Mouse (Mus musculus) heart, postnatal 0 days (tissue): Measurements from ENCODE around the gene Hk2. TPM values are rescaled to one million over a fixed set of nuclear protein-coding genes. Genes with fewer than 3 reads are reported as not detected.

Experiments
- ATAC-seq: fragments of 200-750 bp; cut with Nextera tagmentation; 2 replicates; pipeline ENCODE4 v1.8.0; 2017; ENCODE audit warnings: low read depth, moderate number of reproducible peaks, moderate library complexity; ENCODE audit not compliant: insufficient read depth
- DNase-seq: peaks from one replicate; pipeline ENCODE4 v3.0.0-alpha.2; 2016; ENCODE audit warnings: low spot score
- H3K27ac ChIP-seq: fragments of 300-500 bp; sonication (generic); 2 replicates; pipeline ENCODE4 v1.5.1; 2014; ENCODE audit warnings: low read depth, mild to moderate bottlenecking
- H3K27me3 ChIP-seq: fragments of 300-500 bp; sonication (generic); 2 replicates; pipeline ENCODE4 v1.6.1; 2014; ENCODE audit warnings: low read length, mixed read lengths; ENCODE audit not compliant: control insufficient read depth, insufficient read depth
- H3K36me3 ChIP-seq: fragments of 300-500 bp; sonication (generic); replicated peaks from 2 replicates; pipeline ENCODE4 v1.6.1; 2014; ENCODE audit warnings: low read length, mixed read lengths; ENCODE audit not compliant: control insufficient read depth, insufficient read depth
- H3K4me1 ChIP-seq: fragments of 300-500 bp; sonication (generic); 2 replicates; pipeline ENCODE4 v1.6.1; 2014; ENCODE audit warnings: antibody characterized with exemption; ENCODE audit not compliant: control insufficient read depth, insufficient read depth
- H3K4me2 ChIP-seq: fragments of 300-500 bp; sonication (generic); 2 replicates; pipeline ENCODE4 v1.6.1; 2014; ENCODE audit warnings: low read depth, mild to moderate bottlenecking, low read length, moderate library complexity
- H3K4me3 ChIP-seq: fragments of 300-500 bp; sonication (generic); 2 replicates; pipeline ENCODE4 v1.5.1; 2014; ENCODE audit warnings: low read depth, low read length
- H3K9ac ChIP-seq: fragments of 300-500 bp; sonication (generic); replicated peaks from 2 replicates; pipeline ENCODE4 v1.6.1; 2014; ENCODE audit warnings: low read depth, low read length, mixed read lengths
- H3K9me3 ChIP-seq: fragments of 300-500 bp; sonication (generic); replicated peaks from 2 replicates; pipeline ENCODE4 v1.6.1; 2016; ENCODE audit warnings: low read length; ENCODE audit not compliant: control insufficient read depth
- CTCF ChIP-seq: IDR thresholded peaks from 2 replicates; pipeline ENCODE4 v1.5.1; 2016; ENCODE audit warnings: antibody characterized with exemption, control low read depth, low read depth
- EP300 ChIP-seq: IDR thresholded peaks from 2 replicates; pipeline ENCODE4 v1.6.1; 2016; ENCODE audit warnings: antibody characterized with exemption, low read depth
- WGBS: fragments of 180-500 bp; shearing (Covaris S2); extraction: QIAGEN DNeasy Blood & Tissue Kit; methylation state at CpG from one replicate; pipeline ENCODE4 v1.1.7; 2014; 5-methylcytosine and 5-hydroxymethylcytosine counted together
- polyA plus RNA-seq: library from polyadenylated mRNA; unstranded; fragments of >200 nt; fragmentation: Nextera tagmentation; extraction: Ambion mirVana; gene quantifications from 2 replicates; pipeline ENCODE4 v1.2.1, GENCODE M21; 2015
- total RNA-seq: library from RNA; depleted of rRNA; stranded (reverse); fragments of >200 nt; gene quantifications from 2 replicates; pipeline ENCODE4 v1.2.3, GENCODE M21; 2014; ENCODE audit warnings: low replicate concordance

The Hk2 gene
- total and polyA plus RNA-seq, 2 experiments from 2014 or later = 29.7 to 50.9 TPM

DNA sequence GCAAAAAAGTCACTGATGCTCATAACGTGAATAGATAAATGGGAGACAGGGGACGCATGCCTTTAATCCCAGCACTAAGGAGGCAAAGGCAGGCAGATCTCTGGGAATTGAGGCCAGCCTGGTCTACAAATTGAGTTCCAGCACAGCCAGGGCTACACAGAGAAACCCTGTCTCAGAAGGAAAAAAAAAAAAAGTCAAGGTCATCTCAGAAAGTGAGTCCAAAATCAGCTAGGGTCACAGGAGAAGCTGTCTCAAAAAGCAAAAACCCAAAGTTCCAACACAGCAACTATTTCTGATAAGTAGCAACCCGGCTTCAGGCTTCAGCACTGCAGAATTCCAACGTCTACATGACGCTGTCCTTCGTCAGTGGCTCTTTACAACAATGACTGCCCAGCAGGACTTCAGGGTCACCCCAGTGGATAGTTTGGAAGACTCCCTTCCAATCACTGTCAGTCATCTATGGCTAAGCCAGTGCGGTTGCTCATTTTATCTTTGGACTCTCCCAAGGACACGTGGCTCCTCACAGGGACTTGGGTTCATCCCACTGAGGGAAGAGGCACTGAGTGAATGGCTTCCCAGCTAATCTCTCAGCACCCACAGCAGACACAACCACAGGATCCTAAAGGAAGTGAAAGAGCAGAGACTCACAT lies 33.3 kb downstream of the Hk2 start:
- ATAC-seq (no peak), DNase-seq (no peak)
- no peak overlapping the region for H3K9ac ChIP-seq
- peaks cover 59% of the 10 kb centered on the region for H3K36me3 ChIP-seq
- H3K4me2 ChIP-seq = no peak overlapping the region
- H3K9me3 ChIP-seq = no peaks in the 10 kb centered on the region
- WGBS = 38% methylated on average over 8 of the region's 8 CpGs
- H3K27me3 ChIP-seq = no peaks in the 10 kb centered on the region
- H3K4me1 ChIP-seq = 0 out of 2 replicates have a peak, but pooled peaks cover 3% of the 10 kb centered on the region
- TF ChIP-seq EP300 (no peak), CTCF (no peak)
- no peak overlapping the region for H3K4me3 ChIP-seq
- peak overlapping the region; percentile 40 for H3K27ac ChIP-seq

DNA sequence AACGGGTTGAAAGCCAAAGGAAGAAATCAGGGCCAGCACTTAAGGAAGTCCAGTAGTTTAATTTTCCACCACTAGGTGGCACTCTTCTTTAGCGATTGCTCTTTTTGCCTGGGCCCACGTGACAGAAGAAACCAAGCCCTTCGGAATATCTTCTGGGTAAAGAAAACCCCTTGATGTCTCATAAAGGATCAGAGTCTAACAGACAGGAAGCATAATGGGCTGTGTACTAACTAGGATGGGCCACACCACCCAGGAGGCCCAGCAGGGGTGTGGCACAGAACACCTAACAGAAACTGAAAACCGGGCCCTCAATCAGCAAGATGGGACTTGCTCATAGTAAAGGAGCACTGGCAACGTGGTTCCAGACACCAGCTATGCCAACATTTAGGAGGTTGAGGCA lies 34.0 kb downstream of the Hk2 start:
- H3K9me3 ChIP-seq = no peaks in the 10 kb centered on the region
- 0 out of 2 replicates have a peak, but pooled peaks cover 3% of the 10 kb centered on the region for H3K4me1 ChIP-seq
- WGBS = 19% methylated on average over 6 of the region's 6 CpGs
- peak overlapping the region; percentile 40 for H3K27ac ChIP-seq
- ATAC-seq = peak; percentile 47; the same call in 1 of the 2 replicates
- no peak overlapping the region for H3K9ac ChIP-seq
- H3K27me3 ChIP-seq = no peaks in the 10 kb centered on the region
- H3K36me3 ChIP-seq = peaks cover 66% of the 10 kb centered on the region
- no peak for TF ChIP-seq EP300
- peak; percentile 79 for TF ChIP-seq CTCF
- H3K4me2 ChIP-seq = peak overlapping the region; percentile 37
- H3K4me3 ChIP-seq = no peak overlapping the region
- peak; percentile 88 for DNase-seq

DNA sequence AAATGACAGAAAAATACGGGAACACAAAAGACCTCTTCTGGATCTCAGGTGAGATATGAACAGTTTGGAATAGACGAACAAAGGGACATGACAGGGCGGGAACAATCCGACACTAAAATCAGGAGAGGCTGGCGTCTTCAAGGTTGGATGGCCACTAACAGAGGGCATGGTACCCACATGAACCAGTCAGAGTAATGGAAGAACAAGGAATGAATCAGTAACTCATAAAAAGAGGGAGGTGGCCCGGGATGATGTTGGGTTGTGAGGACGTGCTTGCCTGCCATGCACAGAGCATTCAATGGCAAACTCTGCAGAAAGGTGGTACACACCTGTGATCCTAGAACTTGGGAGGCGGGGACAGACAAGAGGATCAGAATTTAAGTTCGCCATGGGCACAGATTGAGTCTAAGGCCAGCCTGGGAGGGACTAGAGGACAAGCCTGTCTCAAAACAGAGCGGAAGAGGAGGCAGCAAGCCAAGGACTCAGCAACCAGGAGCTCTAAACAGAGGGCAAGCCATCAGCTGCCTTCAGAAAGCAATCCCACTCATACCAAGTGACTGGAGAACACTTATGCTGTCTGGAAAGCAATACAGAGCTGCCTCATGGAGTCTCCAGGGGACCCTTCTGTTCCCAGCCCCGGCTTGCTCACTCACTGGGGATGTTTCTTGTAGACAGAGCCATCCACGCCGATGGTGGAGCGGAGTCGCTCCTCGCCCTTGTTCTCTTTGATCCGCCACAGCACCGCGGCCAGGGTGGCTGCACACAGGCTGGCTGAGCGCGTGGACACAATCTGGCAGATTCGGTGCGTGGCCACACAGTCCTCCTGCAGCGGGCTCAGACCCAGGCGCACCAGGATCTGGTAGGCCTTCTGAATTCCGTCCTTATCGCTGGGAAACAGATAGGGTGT lies 36.4 kb downstream of the Hk2 start:
- WGBS = 81% methylated on average over 27 of the region's 27 CpGs
- H3K27me3 ChIP-seq = no peaks in the 10 kb centered on the region
- ATAC-seq = no peak

DNA sequence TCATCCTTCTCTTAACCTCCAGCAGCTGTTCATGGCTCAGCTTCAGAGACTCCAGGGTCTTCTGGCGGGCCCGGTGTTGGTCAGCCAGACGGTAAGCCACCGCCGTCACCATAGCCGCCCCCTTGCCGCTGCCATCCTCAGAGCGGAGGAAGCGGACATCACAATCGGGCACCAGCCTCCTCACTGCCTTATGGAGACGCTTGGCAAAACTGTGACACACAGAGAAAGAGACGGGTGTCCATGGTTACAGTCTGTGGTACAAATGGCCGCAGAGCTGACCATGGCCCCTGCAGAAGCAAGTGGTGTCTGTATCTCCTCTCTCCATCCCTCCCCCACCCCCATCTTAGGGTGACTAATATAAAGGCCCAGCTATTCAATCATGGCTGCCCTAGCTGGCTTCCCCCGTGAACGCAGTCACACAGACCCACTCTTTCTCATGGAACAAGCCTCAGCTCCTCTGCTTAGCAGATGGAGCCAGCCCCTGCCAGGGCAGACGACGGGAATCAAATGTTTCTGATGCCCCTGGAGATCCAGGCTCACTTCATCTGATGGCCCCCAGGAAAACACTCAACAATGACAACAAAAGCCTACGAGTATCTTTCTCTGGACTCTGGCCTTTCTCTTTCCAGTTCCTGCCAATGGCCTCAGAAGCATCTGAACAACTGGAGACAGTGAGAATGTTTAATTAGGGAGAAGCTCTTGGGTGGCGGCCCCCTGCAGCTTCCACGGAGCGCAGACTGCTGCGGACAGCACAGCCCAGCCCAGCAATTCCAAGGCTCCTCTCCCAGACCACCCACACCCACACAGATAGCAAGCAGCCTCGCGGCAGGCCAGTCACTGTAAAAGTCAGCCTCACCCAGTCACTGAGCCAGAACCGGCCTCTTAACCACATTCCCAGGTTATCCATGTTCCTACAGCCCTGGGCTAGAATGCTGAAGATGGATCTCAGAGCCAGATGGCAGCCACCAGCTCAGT lies 37.3 kb downstream of the Hk2 start:
- no peak for TF ChIP-seq EP300
- TF ChIP-seq CTCF = no peak
- DNase-seq (no peak), ATAC-seq (no peak)
- H3K4me2 ChIP-seq = no peak overlapping the region
- H3K4me3 ChIP-seq = no peak overlapping the region
- H3K27ac ChIP-seq = no peak overlapping the region
- no peaks in the 10 kb centered on the region for H3K27me3 ChIP-seq
- 83% methylated on average over 25 of the region's 25 CpGs for WGBS
- peaks cover 62% of the 10 kb centered on the region for H3K36me3 ChIP-seq
- H3K9me3 ChIP-seq = no peaks in the 10 kb centered on the region
- H3K4me1 ChIP-seq = 0 out of 2 replicates have a peak, but pooled peaks cover 3% of the 10 kb centered on the region
- no peak overlapping the region for H3K9ac ChIP-seq

More for the DNA sequence above, 36.4 kb downstream of the Hk2 start:
- H3K4me2 ChIP-seq = no peak overlapping the region
- no peak overlapping the region for H3K27ac ChIP-seq
- no peaks in the 10 kb centered on the region for H3K9me3 ChIP-seq
- 0 out of 2 replicates have a peak, but pooled peaks cover 3% of the 10 kb centered on the region for H3K4me1 ChIP-seq
- H3K4me3 ChIP-seq = no peak overlapping the region
- no peak for DNase-seq
- no peak overlapping the region for H3K9ac ChIP-seq
- H3K36me3 ChIP-seq = peaks cover 59% of the 10 kb centered on the region
- TF ChIP-seq EP300 = no peak
- TF ChIP-seq CTCF = no peak

DNA sequence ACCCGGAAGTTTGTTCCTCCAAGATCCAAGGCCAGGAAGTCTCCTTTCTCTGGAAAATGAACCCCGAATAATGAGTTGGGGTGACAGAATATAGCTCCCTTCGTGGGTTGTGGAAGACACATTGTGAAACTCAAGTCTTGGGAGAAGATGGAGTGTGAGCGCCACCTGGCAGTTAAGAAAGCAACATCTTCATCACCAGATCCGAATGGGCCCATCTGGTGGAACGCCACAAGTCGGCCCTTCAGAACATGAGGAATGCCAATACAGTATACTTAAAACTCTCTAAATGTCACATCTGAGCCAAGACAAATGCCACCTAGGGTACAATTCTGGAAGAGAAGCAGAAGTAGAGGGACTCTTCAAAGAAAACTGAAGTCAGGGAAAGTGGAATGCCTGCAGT lies 38.9 kb downstream of the Hk2 start:
- H3K9ac ChIP-seq = no peak overlapping the region
- TF ChIP-seq EP300 = no peak
- TF ChIP-seq CTCF = peak; percentile 18; the same call in 1 of the 2 replicates
- H3K36me3 ChIP-seq = peaks cover 77% of the 10 kb centered on the region
- H3K4me3 ChIP-seq = no peak overlapping the region
- 0 out of 2 replicates have a peak, but pooled peaks cover 1% of the 10 kb centered on the region for H3K4me1 ChIP-seq
- H3K27ac ChIP-seq = no peak overlapping the region
- WGBS = 78% methylated on average over 7 of the region's 7 CpGs
- ATAC-seq (no peak), DNase-seq (no peak)
- no peak overlapping the region for H3K4me2 ChIP-seq
- no peaks in the 10 kb centered on the region for H3K9me3 ChIP-seq
- H3K27me3 ChIP-seq = no peaks in the 10 kb centered on the region
